Mouse (Mus musculus) embryo, embryonic 9.5 days (tissue): ENCODE results near the gene Capza1.
"Not testable (repeated sequence)": the region's sequence is repeated elsewhere in the genome, so short reads cannot be mapped to it uniquely, and the experiment has no call there.

Source experiments
- DNase-seq: peaks from one replicate; pipeline ENCODE4 v3.0.0-alpha.2; 2017; ENCODE audit errors: extremely low spot score

The Capza1 gene

GRCm38 (mm10) chr3:104817481-104817990 is 46.8 kb downstream of the Capza1 start:
- peak; percentile 65 for DNase-seq

- no peak for DNase-seq
These were observed 48.2 kb downstream of the Capza1 start for GRCm38 (mm10) chr3:104816130-104816529.

- DNase-seq, result no peak
These were observed 49.0 kb downstream of the Capza1 start for GRCm38 (mm10) chr3:104815346-104815745.

GRCm38 (mm10) chr3:104814746-104815145 is 49.6 kb downstream of the Capza1 start:
- no peak for DNase-seq

- DNase-seq, result not testable (repeated sequence)
These were observed 51.1 kb downstream of the Capza1 start for GRCm38 (mm10) chr3:104813227-104813626.

- no peak for DNase-seq
These were observed 52.1 kb downstream of the Capza1 start for GRCm38 (mm10) chr3:104812254-104812653.

- DNase-seq, result no peak
These were observed 52.6 kb downstream of the Capza1 start for GRCm38 (mm10) chr3:104811752-104812151.

- no peak for DNase-seq
These were observed 58.8 kb downstream of the Capza1 start for GRCm38 (mm10) chr3:104805539-104805938.

GRCm38 (mm10) chr3:104804312-104804711 is 60.0 kb downstream of the Capza1 start:
- no peak for DNase-seq

GRCm38 (mm10) chr3:104801481-104801880 is 62.8 kb downstream of the Capza1 start:
- no peak for DNase-seq

- DNase-seq, result no peak
These were observed 63.6 kb downstream of the Capza1 start for GRCm38 (mm10) chr3:104800681-104801080.

- no peak for DNase-seq
These were observed 67.7 kb downstream of the Capza1 start for GRCm38 (mm10) chr3:104796430-104797082.

GRCm38 (mm10) chr3:104795661-104796340 is 68.5 kb downstream of the Capza1 start:
- DNase-seq, result no peak

- no peak for DNase-seq
These were observed 69.3 kb downstream of the Capza1 start for GRCm38 (mm10) chr3:104794953-104795470.

- peak; percentile 90 for DNase-seq
These were observed 70.2 kb downstream of the Capza1 start for GRCm38 (mm10) chr3:104793871-104794828.

GRCm38 (mm10) chr3:104792360-104793270 is 71.7 kb downstream of the Capza1 start:
- no peak for DNase-seq

- DNase-seq, result no peak
These were observed 72.6 kb downstream of the Capza1 start for GRCm38 (mm10) chr3:104791671-104792070.

- DNase-seq, result no peak
These were observed 73.3 kb downstream of the Capza1 start for GRCm38 (mm10) chr3:104791017-104791416.

GRCm38 (mm10) chr3:104790401-104790937 is 73.8 kb downstream of the Capza1 start:
- DNase-seq, result peak; percentile 67

GRCm38 (mm10) chr3:104789822-104790221 is 74.5 kb downstream of the Capza1 start:
- no peak for DNase-seq

GRCm38 (mm10) chr3:104789312-104789605 is 75.0 kb downstream of the Capza1 start:
- DNase-seq, result no peak
